ENCODE assay signal across 17 mouse cellular contexts in genomic region chr13:96997080-96997479, GRCm38 (mm10). TPM values are rescaled to one million over a fixed set of nuclear protein-coding genes. Genes with fewer than 3 reads are reported as not detected.
"Had no signal": no experiment of that assay in that cellular context is flagged by ENCODE, and none has a peak within 500 bp of the region (broad histone marks: within the 10 kb centered on the region; RNA-seq: fewer than 3 reads in every experiment).

No protein-coding gene starts in this region.

- H3K27ac ChIP-seq: kidney, postnatal 0 days; limb, embryonic 12.5 days; lung, embryonic 15.5 days; midbrain, embryonic 13.5 days; stomach, postnatal 0 days had no signal

- H3K4me3 ChIP-seq: limb, embryonic 12.5 days; lung, embryonic 15.5 days; midbrain, embryonic 13.5 days had no signal

- H3K27me3 ChIP-seq: limb, embryonic 12.5 days; lung, embryonic 15.5 days; midbrain, embryonic 13.5 days had no signal

- H3K36me3 ChIP-seq: limb, embryonic 12.5 days; lung, embryonic 15.5 days; midbrain, embryonic 13.5 days had no signal

- H3K9ac ChIP-seq: limb, embryonic 12.5 days; lung, embryonic 15.5 days; midbrain, embryonic 13.5 days had no signal

- H3K4me2 ChIP-seq: limb, embryonic 12.5 days; lung, embryonic 15.5 days; midbrain, embryonic 13.5 days had no signal

- H3K9me3 ChIP-seq: limb, embryonic 12.5 days; lung, embryonic 15.5 days; midbrain, embryonic 13.5 days had no signal

- DNase-seq: kidney, adult 8-10 months; kidney, postnatal 36 days; layer of hippocampus, adult 9-11 months; right cerebral cortex, postnatal 14 days; thymus, adult 2 months; thymus, postnatal 25 days had no signal

- ATAC-seq: intestine, postnatal 0 days; midbrain, embryonic 13.5 days had no signal

- H3K4me1 ChIP-seq: limb, embryonic 12.5 days; lung, embryonic 15.5 days; midbrain, embryonic 13.5 days had no signal

RNA-seq across cellular contexts. Expression of gene 1700029F12Rik, which starts 37.1 kb away (rescaled TPM):
- total RNA-seq: layer of hippocampus, adult 18-20 months; left cerebral cortex, postnatal 36 days; liver, adult 2 months; midbrain, postnatal 0 days had no signal
- polyA plus RNA-seq: intestine, postnatal 0 days; kidney, postnatal 0 days; limb, embryonic 12.5 days; liver, adult 2 months; lung, embryonic 15.5 days; midbrain, embryonic 13.5 days; midbrain, postnatal 0 days; neural tube, embryonic 14.5 days; stomach, postnatal 0 days had no signal
